Mouse (Mus musculus): Measurements from ENCODE around the gene Tmem259. TPM values are rescaled to one million over a fixed set of nuclear protein-coding genes. Genes with fewer than 3 reads are reported as not detected.
A peak's percentile ranks its signal among the peaks of the same experiment; 100 is the strongest.

Gene Tmem259
- polyA plus RNA-seq, 1 experiment from 2014 or later, result 20.5 TPM

GRCm38 (mm10) chr10:79929967-79930825 is 53.9 kb downstream of the Tmem259 start:
- 0 out of 2 replicates have a peak, but pooled peaks cover 3% of the 10 kb centered on the region for H3K36me3 ChIP-seq
- H3K4me2 ChIP-seq, result no peak overlapping the region
- no peaks in the 10 kb centered on the region for H3K9me3 ChIP-seq
- H3K9ac ChIP-seq, result no peak overlapping the region
- H3K4me3 ChIP-seq, result no peak overlapping the region
- peaks cover 77% of the 10 kb centered on the region for H3K4me1 ChIP-seq
- ATAC-seq (ENCODE audit: borderline replicate concordance, extremely low read depth, low FRiP score, low TSS enrichment), result no peak
- H3K27me3 ChIP-seq, result no peaks in the 10 kb centered on the region
- no peak overlapping the region for H3K27ac ChIP-seq
- WGBS, result 86% methylated on average over 18 of the region's 18 CpGs

GRCm38 (mm10) chr10:79928907-79929701 is 55.0 kb downstream of the Tmem259 start:
- Histone ChIP-seq H3K27me3 (no peaks in the 10 kb centered on the region), H3K36me3 (0 out of 2 replicates have a peak, but pooled peaks cover 3% of the 10 kb centered on the region), H3K4me3 (peak overlapping the region; percentile 77), H3K27ac (peak overlapping the region; percentile 31), H3K9me3 (no peaks in the 10 kb centered on the region), H3K4me1 (peaks cover 66% of the 10 kb centered on the region), H3K4me2 (peak overlapping the region; percentile 91), H3K9ac (peak overlapping the region; percentile 33; the same call in 1 of the 2 replicates)
- WGBS, result 15% methylated on average over 9 of the region's 9 CpGs
- no peak for ATAC-seq (ENCODE audit: borderline replicate concordance, extremely low read depth, low FRiP score, low TSS enrichment)

- no peak for ATAC-seq (ENCODE audit: borderline replicate concordance, extremely low read depth, low FRiP score, low TSS enrichment)
- under 1% methylated on average over 26 of the region's 29 CpGs for WGBS
- peaks cover 56% of the 10 kb centered on the region for H3K4me1 ChIP-seq
- peak overlapping the region; percentile 77 for H3K4me3 ChIP-seq
- H3K9ac ChIP-seq, result peak overlapping the region; percentile 81
- peak overlapping the region; percentile 91 for H3K4me2 ChIP-seq
- H3K27ac ChIP-seq, result peak overlapping the region; percentile 93
- H3K27me3 ChIP-seq, result peaks cover 5% of the 10 kb centered on the region
- H3K9me3 ChIP-seq, result no peaks in the 10 kb centered on the region
- 0 out of 2 replicates have a peak, but pooled peaks cover 3% of the 10 kb centered on the region for H3K36me3 ChIP-seq
These were observed 56.0 kb downstream of the Tmem259 start for GRCm38 (mm10) chr10:79928030-79928694.

GRCm38 (mm10) chr10:79927324-79928029 is 56.7 kb downstream of the Tmem259 start:
- Histone ChIP-seq H3K4me1 (peaks cover 50% of the 10 kb centered on the region), H3K4me2 (peak overlapping the region; percentile 91), H3K9me3 (no peaks in the 10 kb centered on the region), H3K36me3 (0 out of 2 replicates have a peak, but pooled peaks cover 3% of the 10 kb centered on the region), H3K27ac (peak overlapping the region; percentile 93), H3K27me3 (peaks cover 11% of the 10 kb centered on the region), H3K9ac (peak overlapping the region; percentile 81), H3K4me3 (peak overlapping the region; percentile 77)
- under 1% methylated on average over 54 of the region's 54 CpGs for WGBS
- ATAC-seq (ENCODE audit: borderline replicate concordance, extremely low read depth, low FRiP score, low TSS enrichment), result peak; percentile 14

- Histone ChIP-seq H3K4me1 (peaks cover 44% of the 10 kb centered on the region), H3K4me2 (peak within 1 kb of the TSS; percentile 91), H3K36me3 (0 out of 2 replicates have a peak, but pooled peaks cover under 1% of the 10 kb centered on the region), H3K4me3 (peak within 1 kb of the TSS; percentile 77), H3K27me3 (peaks cover 19% of the 10 kb centered on the region), H3K9ac (peak within 1 kb of the TSS; percentile 81), H3K9me3 (no peaks in the 10 kb centered on the region), H3K27ac (peak within 1 kb of the TSS; percentile 93)
- under 1% methylated on average over 63 of the region's 63 CpGs for WGBS
- peak; percentile 71 for ATAC-seq (ENCODE audit: borderline replicate concordance, extremely low read depth, low FRiP score, low TSS enrichment)
These were observed 57.4 kb downstream of the Tmem259 start, which contains the start of gene Arid3a for GRCm38 (mm10) chr10:79926491-79927323. Gene Arid3a, plus strand, starts transcription at chr10:79927043.

- H3K4me3 ChIP-seq, result peak overlapping the region; percentile 77
- peak overlapping the region; percentile 81 for H3K9ac ChIP-seq
- peak overlapping the region; percentile 93 for H3K27ac ChIP-seq
- 5% methylated on average over 15 of the region's 15 CpGs for WGBS
- no peaks in the 10 kb centered on the region for H3K36me3 ChIP-seq
- peak overlapping the region; percentile 91 for H3K4me2 ChIP-seq
- ATAC-seq (ENCODE audit: borderline replicate concordance, extremely low read depth, low FRiP score, low TSS enrichment), result no peak; the same call in 1 of the 2 replicates
- peaks cover 43% of the 10 kb centered on the region for H3K4me1 ChIP-seq
- peaks cover 27% of the 10 kb centered on the region for H3K27me3 ChIP-seq
- H3K9me3 ChIP-seq, result no peaks in the 10 kb centered on the region
These were observed 58.2 kb downstream of the Tmem259 start for GRCm38 (mm10) chr10:79925785-79926490.

GRCm38 (mm10) chr10:79924998-79925784 is 58.9 kb downstream of the Tmem259 start:
- H3K4me2 ChIP-seq, result peak overlapping the region; percentile 91
- no peak overlapping the region for H3K27ac ChIP-seq
- H3K36me3 ChIP-seq, result no peaks in the 10 kb centered on the region
- WGBS, result 9% methylated on average over 29 of the region's 29 CpGs
- peaks cover 45% of the 10 kb centered on the region for H3K4me1 ChIP-seq
- H3K9me3 ChIP-seq, result no peaks in the 10 kb centered on the region
- no peak for ATAC-seq (ENCODE audit: borderline replicate concordance, extremely low read depth, low FRiP score, low TSS enrichment)
- peak overlapping the region; percentile 77 for H3K4me3 ChIP-seq
- H3K27me3 ChIP-seq, result peaks cover 34% of the 10 kb centered on the region
- no peak overlapping the region for H3K9ac ChIP-seq

Measured in lung, embryonic 15.5 days (tissue).